Mouse (Mus musculus) ES-Bruce4 (cell line): ENCODE measurements around the gene Ppa1.

Source experiments
- CTCF ChIP-seq: IDR thresholded peaks from one replicate; pipeline ENCODE4 v1.8.1; 2011; ENCODE audit warnings: low read depth, low read length
- EP300 ChIP-seq: IDR thresholded peaks from 2 replicates; pipeline ENCODE4 v1.6.1; 2011; ENCODE audit warnings: low read depth, low read length; ENCODE audit not compliant: insufficient read depth
- POLR2A ChIP-seq: IDR thresholded peaks from one replicate; pipeline ENCODE4 v1.8.1; 2011; ENCODE audit warnings: low read length; ENCODE audit not compliant: insufficient read depth

- TF ChIP-seq POLR2A (no peak), EP300 (no peak), CTCF (no peak)
Observed at GRCm38 (mm10) chr10:61657985-61658384, 9.6 kb downstream of the Ppa1 start.
